Mouse (Mus musculus): ENCODE measurements around the gene Lsm10. TPM values are rescaled to one million over a fixed set of nuclear protein-coding genes. Genes with fewer than 3 reads are reported as not detected.

Gene Lsm10
- polyA plus RNA-seq (2012; rRNA removed), result 10.7 and 13.3 TPM in 2 replicates

GRCm38 (mm10) chr4:126096464-126097111 lies at the start of gene Lsm10:
Gene Lsm10, plus strand, starts transcription at chr4:126096623.
- H3K36me3 ChIP-seq (ENCODE audit: control insufficient read depth, insufficient read depth, low read length), result no peaks in the 10 kb centered on the region
- H3K4me3 ChIP-seq (ENCODE audit: low read depth, low read length), result peak within 1 kb of the TSS; percentile 97
- peak within 1 kb of the TSS; percentile 31; the same call in 1 of the 2 replicates for H3K27ac ChIP-seq (ENCODE audit: insufficient read depth, low read depth, low read length)
- TF ChIP-seq CTCF (IDR thresholded peaks at IDR 0.05; ENCODE audit: extremely low read depth, insufficient read length, insufficient replicate concordance, low read depth, low read length) (no peak), POLR2A (IDR thresholded peaks at IDR 0.05; ENCODE audit: low read depth, low read length) (peak; percentile 74)
- H3K4me1 ChIP-seq (ENCODE audit: control insufficient read depth, insufficient read depth, insufficient read length, low read length), result peaks cover 2% of the 10 kb centered on the region; the same call in 1 of the 2 replicates
- WGBS, result 2% methylated on average over 37 of the region's 37 CpGs
- H3K27me3 ChIP-seq (ENCODE audit: control insufficient read depth, insufficient read depth, low read length), result no peaks in the 10 kb centered on the region

DNA sequence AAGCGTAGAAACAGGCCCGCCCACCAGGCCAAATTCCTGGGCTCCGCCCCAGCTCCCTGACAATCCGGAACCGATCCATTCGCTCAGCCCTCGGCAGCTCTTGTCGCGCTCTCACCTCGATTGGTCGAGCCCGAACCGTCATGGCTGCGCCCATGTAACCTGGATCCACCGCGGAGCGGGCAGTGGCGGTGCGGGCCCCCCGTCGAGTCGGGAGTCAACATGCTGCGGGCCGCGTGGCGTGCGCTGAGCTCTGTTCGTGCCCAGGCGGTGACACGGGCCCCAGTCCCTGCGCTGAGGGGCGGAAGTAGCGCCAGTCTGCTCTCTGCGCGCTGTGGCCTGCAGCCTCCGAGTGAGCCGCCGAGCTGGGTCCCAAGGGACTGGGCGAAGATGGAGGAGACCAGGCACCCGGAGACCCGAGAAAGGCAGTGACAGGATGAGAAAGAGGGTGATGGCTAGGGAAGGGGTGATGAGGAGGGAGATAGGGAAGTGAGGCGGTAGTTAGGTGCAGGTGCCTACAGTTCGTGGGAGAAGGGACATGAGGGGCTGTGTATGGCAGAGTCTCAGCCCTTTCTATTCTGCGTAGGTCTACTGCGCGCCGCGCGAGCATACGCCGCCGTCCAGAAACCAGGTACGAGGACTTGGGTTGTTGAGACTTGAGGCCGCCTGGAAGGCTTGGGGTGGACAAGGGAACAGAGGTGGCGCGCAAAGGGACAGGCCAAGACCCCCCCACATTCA lies 49.4 kb upstream of the Lsm10 start, which contains the start of gene Mrps15:
Gene Mrps15 (plus strand): TSS at position 75 of the 735 bp plus-strand sequence.
- TF ChIP-seq CTCF (IDR thresholded peaks at IDR 0.05; ENCODE audit: extremely low read depth, insufficient read length, insufficient replicate concordance, low read depth, low read length), result no peak
- peak; percentile 24; the same call in 1 of the 2 replicates for TF ChIP-seq POLR2A (IDR thresholded peaks at IDR 0.05; ENCODE audit: low read depth, low read length)
- Histone ChIP-seq H3K36me3 (ENCODE audit: control insufficient read depth, insufficient read depth, low read length) (0 out of 2 replicates have a peak, but pooled peaks cover 7% of the 10 kb centered on the region), H3K27me3 (ENCODE audit: control insufficient read depth, insufficient read depth, low read length) (no peaks in the 10 kb centered on the region), H3K4me1 (ENCODE audit: control insufficient read depth, insufficient read depth, insufficient read length, low read length) (peaks cover 13% of the 10 kb centered on the region; the same call in 1 of the 2 replicates), H3K4me3 (ENCODE audit: low read depth, low read length) (peak within 1 kb of the TSS; percentile 98), H3K27ac (ENCODE audit: insufficient read depth, low read depth, low read length) (peak within 1 kb of the TSS; percentile 48)
- 1% methylated on average over 56 of the region's 56 CpGs for WGBS

DNA sequence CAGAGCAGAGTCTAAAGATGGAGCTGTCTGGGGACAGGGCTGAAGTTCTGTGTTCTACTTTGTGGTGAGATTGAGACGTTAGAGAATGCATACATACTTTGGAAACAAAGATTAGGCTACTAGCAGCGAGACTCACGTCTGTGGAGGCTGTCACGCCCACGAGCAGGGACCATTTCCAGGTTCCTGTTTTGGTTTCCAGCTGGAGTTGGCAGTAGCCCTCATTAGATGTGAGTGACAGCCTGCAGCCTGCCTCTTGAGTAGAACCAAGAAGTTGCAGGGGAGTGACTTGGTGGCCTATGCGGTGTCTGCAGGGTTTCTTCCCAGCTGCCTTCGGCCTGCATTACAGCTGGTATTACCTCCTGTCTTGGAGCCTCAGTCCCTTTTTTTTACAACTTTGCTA lies 44.8 kb upstream of the Lsm10 start:
- peaks cover 13% of the 10 kb centered on the region; the same call in 1 of the 2 replicates for H3K4me1 ChIP-seq (ENCODE audit: control insufficient read depth, insufficient read depth, insufficient read length, low read length)
- WGBS, result 66% methylated on average over 7 of the region's 7 CpGs
- no peak for TF ChIP-seq POLR2A (IDR thresholded peaks at IDR 0.05; ENCODE audit: low read depth, low read length)
- no peak for TF ChIP-seq CTCF (IDR thresholded peaks at IDR 0.05; ENCODE audit: extremely low read depth, insufficient read length, insufficient replicate concordance, low read depth, low read length)
- no peak overlapping the region for H3K4me3 ChIP-seq (ENCODE audit: low read depth, low read length)
- no peaks in the 10 kb centered on the region for H3K27me3 ChIP-seq (ENCODE audit: control insufficient read depth, insufficient read depth, low read length)
- no peak overlapping the region for H3K27ac ChIP-seq (ENCODE audit: insufficient read depth, low read depth, low read length)
- H3K36me3 ChIP-seq (ENCODE audit: control insufficient read depth, insufficient read depth, low read length), result peaks cover 30% of the 10 kb centered on the region

GRCm38 (mm10) chr4:126057207-126058133 lies 39.0 kb upstream of the Lsm10 start:
- TF ChIP-seq CTCF (IDR thresholded peaks at IDR 0.05; ENCODE audit: extremely low read depth, insufficient read length, insufficient replicate concordance, low read depth, low read length) (no peak; the same call in 1 of the 2 replicates), POLR2A (IDR thresholded peaks at IDR 0.05; ENCODE audit: low read depth, low read length) (no peak)
- H3K36me3 ChIP-seq (ENCODE audit: control insufficient read depth, insufficient read depth, low read length), result peaks cover 21% of the 10 kb centered on the region
- H3K27ac ChIP-seq (ENCODE audit: insufficient read depth, low read depth, low read length), result no peak overlapping the region
- WGBS, result 7% methylated on average over 19 of the region's 19 CpGs
- H3K27me3 ChIP-seq (ENCODE audit: control insufficient read depth, insufficient read depth, low read length), result no peaks in the 10 kb centered on the region
- peak overlapping the region; percentile 84 for H3K4me3 ChIP-seq (ENCODE audit: low read depth, low read length)
- peaks cover 10% of the 10 kb centered on the region; the same call in 1 of the 2 replicates for H3K4me1 ChIP-seq (ENCODE audit: control insufficient read depth, insufficient read depth, insufficient read length, low read length)

DNA sequence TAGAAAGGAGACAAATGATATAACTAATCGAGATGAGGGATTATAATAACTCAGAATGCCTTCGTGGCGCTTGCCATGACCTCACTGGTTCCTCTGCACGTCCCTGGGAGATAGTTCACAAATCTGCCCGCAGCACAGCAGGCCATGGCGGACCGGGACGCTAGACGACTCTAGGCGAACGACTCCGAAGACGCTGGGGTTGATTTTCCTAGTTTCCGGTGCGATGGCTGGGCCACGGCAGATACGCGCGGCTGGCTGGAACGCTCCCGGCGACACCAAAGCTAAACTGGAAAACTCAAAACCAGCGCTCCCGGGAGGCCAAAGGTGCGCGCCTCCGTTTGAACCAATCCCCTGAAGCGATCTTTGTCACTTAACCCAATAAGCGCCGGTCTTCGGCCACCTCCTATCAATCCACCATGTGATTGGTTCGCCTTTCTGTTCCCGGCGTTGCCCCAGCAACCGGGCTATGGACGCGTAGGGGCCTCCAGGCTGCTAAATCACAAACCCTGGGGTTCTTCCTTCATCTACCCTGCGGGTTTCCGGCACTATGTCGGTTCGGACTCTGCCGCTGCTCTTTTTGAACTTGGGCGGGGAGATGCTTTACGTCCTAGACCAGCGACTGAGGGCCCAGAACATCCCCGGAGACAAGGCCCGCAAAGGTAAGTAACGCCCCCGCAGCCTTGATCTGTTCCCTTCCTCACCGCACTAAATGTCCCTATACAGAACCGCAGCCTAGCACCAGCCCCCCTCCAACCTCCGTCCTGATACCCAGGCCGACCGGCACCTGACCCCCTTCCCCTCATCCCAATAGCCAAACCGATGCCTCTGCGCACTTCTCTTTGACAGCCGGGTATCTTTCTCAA lies 38.1 kb upstream of the Lsm10 start, which contains the start of gene Oscp1:
Gene Oscp1 (plus strand): TSS at position 432 of the 863 bp plus-strand sequence.
- WGBS, result under 1% methylated on average over 57 of the region's 57 CpGs
- H3K27ac ChIP-seq (ENCODE audit: insufficient read depth, low read depth, low read length), result no peak within 1 kb of the TSS
- TF ChIP-seq CTCF (IDR thresholded peaks at IDR 0.05; ENCODE audit: extremely low read depth, insufficient read length, insufficient replicate concordance, low read depth, low read length) (no peak), POLR2A (IDR thresholded peaks at IDR 0.05; ENCODE audit: low read depth, low read length) (peak; percentile 47; the same call in 1 of the 2 replicates)

GRCm38 (mm10) chr4:126058997-126059362 lies 37.4 kb upstream of the Lsm10 start:
- WGBS, result 38% methylated on average over 9 of the region's 9 CpGs
- H3K4me3 ChIP-seq (ENCODE audit: low read depth, low read length), result peak overlapping the region; percentile 84
- no peaks in the 10 kb centered on the region for H3K27me3 ChIP-seq (ENCODE audit: control insufficient read depth, insufficient read depth, low read length)
- peaks cover 10% of the 10 kb centered on the region; the same call in 1 of the 2 replicates for H3K4me1 ChIP-seq (ENCODE audit: control insufficient read depth, insufficient read depth, insufficient read length, low read length)
- no peak for TF ChIP-seq POLR2A (IDR thresholded peaks at IDR 0.05; ENCODE audit: low read depth, low read length)
- TF ChIP-seq CTCF (IDR thresholded peaks at IDR 0.05; ENCODE audit: extremely low read depth, insufficient read length, insufficient replicate concordance, low read depth, low read length), result no peak
- H3K27ac ChIP-seq (ENCODE audit: insufficient read depth, low read depth, low read length), result no peak overlapping the region
- peaks cover 12% of the 10 kb centered on the region for H3K36me3 ChIP-seq (ENCODE audit: control insufficient read depth, insufficient read depth, low read length)

More for the DNA sequence above, 38.1 kb upstream of the Lsm10 start, which contains the start of gene Oscp1:
- no peaks in the 10 kb centered on the region for H3K27me3 ChIP-seq (ENCODE audit: control insufficient read depth, insufficient read depth, low read length)
- H3K4me1 ChIP-seq (ENCODE audit: control insufficient read depth, insufficient read depth, insufficient read length, low read length), result peaks cover 10% of the 10 kb centered on the region; the same call in 1 of the 2 replicates
- peak within 1 kb of the TSS; percentile 84 for H3K4me3 ChIP-seq (ENCODE audit: low read depth, low read length)
- H3K36me3 ChIP-seq (ENCODE audit: control insufficient read depth, insufficient read depth, low read length), result peaks cover 17% of the 10 kb centered on the region
